Mouse (Mus musculus) liver, postnatal 0 days (tissue): ENCODE results near the gene Rspo3.

Source experiments
- CTCF ChIP-seq: sonication (generic); IDR thresholded peaks from 2 replicates; pipeline ENCODE4 v1.5.1; 2016; ENCODE audit warnings: antibody characterized with exemption, low read depth
- EP300 ChIP-seq: IDR thresholded peaks from 2 replicates; pipeline ENCODE4 v1.6.1; 2016; ENCODE audit warnings: antibody characterized with exemption, low read depth, mild to moderate bottlenecking

DNA sequence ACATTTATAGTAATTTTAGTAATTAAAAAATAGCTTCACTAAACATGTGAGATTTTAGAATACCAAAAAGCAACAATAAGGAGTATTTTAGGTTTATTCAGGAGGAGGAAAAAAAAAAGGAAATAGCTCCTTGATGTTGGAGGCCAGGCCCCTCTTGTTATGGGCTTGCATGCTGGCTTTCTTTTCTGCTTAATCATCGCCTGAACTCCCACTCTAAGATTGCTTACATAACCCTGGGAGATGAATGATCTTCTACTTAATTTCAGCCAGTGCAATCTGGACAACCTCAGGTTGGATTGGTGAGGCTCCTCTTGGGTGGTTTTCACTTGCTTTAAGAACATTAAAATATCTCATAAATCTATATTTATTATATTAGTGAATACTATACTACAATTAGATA is 54.7 kb downstream of the Rspo3 start:
- TF ChIP-seq CTCF (no peak), EP300 (no peak)
